Mouse (Mus musculus) fat pad, adult 2 months (tissue): ENCODE results near the gene Fgfr1op2.
"Not testable (repeated sequence)": the region's sequence is repeated elsewhere in the genome, so short reads cannot be mapped to it uniquely, and the experiment has no call there.

ENCODE experiments used
- DNase-seq: peaks from one replicate; pipeline ENCODE4 v3.0.0-alpha.2; 2011; ENCODE audit warnings: low read depth, low spot score; ENCODE audit errors: extremely low read depth

Fgfr1op2 gene

DNA sequence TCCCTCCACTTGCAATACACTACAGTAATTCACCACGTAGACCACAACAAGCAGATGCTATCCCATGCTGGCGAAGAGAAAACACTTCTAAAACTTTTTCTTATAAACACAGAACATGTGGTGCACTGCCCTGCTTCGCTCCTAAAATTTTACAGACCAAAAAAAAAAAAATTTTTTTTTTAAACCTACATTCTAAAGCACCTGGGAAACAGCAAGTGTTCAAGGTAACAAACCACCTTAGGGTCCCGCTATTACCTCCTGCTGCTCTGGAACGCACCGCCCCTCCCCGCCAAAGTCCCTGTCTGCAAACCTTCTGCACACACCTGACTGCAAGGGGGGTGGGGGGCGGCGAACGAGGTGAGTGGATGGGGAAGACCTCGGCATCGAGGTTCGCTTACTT lies at the start of gene Fgfr1op2:
TSS of gene Fgfr1op2 (plus strand) at position 301 of the 400 bp plus-strand sequence.
- DNase-seq: no peak

DNA sequence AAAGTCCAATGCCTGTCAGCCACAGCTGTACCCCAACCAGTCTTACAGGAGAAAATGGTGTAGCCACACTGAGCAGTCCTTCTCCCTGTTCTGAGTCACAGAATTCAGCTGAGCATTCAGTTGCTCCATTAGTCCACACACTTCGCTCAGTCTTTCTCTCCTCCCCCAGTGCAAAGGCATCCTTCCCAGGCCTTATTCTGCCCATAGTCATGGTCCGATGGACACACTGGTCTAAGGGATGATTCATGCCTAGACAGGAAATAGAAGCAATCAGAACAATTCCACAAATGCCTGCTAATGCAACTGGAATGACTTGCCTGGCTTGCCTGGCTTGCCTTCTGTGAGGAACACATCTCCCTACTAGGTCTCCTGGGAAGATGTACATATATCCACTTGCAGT lies 49.5 kb upstream of the Fgfr1op2 start:
- DNase-seq: no peak

DNA sequence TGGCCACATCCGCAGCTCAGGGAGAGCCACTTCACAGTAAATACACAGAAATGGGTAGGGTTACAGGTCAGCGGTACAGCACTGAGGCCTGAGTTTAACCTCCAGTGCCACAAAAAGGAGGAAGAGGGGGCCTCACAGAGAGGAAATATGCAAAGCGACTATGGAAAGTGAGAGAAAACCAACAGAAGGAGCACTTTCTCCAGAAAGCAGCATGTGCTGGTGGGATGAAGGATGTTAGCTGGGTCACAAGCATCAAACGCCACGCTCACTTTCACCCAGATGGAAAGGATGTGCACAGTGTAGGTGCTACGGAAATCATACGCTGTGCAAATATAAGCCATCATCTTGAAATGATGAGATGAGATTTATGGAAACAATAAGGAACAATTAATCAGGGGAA lies 46.6 kb upstream of the Fgfr1op2 start:
- no peak for DNase-seq

DNA sequence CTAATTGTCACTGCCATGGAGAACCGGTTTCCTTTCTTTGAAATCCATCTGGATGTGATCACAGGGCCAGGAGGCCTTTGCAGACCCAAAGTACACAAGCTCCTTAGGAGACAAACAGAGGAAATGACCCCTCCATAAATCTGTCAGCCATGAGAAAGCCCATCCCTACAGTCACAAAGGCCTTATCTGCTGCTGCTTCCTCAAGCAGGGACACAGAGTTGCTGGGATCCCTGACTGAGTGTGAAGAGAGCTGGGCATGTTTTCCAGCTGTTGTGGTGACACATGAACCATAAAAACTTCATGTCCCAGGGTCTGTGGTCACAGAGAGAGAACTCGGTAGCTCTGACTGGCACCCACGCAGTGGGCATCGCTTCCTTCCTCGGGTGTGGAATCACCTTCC lies 46.2 kb upstream of the Fgfr1op2 start:
- DNase-seq: no peak

DNA sequence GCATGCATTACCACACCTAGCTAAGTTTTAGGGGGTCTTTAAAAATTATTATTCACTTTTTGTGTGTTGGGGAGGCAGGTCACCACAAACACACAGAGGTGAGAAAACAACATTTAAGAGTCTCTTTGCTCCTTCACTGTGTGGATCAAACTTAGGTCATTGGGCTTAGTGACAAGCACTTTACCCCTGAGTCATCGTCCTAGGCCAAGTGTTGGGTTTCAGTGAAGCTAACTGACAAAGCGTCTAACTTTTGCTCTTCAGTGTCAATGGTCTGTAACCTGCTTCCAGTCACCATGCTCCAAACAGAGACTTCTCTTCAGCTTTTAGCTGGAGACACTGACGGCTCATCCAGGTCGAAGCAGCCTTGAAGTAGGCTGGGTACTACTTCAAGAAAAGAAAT lies 43.9 kb upstream of the Fgfr1op2 start:
- no peak for DNase-seq

DNA sequence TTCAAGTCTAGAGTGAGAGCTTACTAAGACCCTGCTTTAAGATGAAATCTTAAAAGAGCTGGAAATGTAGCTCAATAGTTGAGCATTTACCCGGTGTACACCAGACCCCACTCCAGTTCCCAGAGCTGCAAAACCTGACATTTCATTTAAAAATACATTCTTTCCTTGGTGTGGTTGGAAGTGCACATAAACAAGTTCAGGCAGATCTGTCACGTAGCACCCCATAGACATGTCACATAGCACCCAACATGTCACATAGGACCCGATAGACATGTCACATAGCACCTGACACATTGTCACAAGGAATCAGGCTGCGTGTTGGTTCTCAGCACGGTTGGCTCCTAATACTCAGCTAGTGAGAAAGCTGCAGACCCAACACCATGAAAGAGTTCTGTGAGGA lies 41.5 kb upstream of the Fgfr1op2 start:
- no peak for DNase-seq

DNA sequence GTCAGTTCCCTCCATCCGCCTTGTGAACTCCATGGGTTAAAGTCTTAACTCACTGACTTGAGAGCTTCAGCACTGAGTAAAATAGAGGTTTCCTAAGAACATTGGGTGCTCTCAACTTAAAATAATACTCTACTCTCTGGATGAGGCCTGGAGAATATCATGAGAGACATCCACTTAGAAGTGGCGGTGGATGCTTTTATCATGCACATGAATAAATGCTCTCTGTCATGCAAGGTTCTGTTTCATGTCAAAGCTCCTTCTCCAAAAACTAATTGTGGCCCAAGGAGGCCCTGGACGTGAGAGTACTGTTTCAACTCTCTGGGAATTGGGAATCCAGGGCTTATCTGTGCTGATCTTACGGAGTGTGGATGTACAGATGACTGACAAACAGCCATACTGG lies 39.9 kb upstream of the Fgfr1op2 start:
- no peak for DNase-seq

DNA sequence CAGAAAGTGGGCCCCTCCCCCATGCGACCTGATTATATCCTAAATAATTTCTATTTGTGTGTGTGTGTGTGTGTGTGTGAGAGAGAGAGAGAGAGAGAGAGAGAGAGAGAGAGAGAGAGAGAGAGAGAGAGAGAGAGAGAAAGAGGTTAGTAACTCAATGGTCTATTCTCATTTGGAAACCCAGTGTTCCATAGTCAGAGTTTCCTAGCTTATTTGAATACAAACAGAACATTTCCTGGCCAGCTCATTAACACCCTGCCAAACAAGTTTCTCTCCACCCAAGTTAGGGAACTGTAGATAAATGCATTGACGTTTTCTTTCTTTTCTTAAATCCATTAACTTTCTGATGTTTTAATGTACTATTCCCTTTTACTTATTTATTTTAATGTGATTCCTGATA lies 38.9 kb upstream of the Fgfr1op2 start:
- DNase-seq: no peak

DNA sequence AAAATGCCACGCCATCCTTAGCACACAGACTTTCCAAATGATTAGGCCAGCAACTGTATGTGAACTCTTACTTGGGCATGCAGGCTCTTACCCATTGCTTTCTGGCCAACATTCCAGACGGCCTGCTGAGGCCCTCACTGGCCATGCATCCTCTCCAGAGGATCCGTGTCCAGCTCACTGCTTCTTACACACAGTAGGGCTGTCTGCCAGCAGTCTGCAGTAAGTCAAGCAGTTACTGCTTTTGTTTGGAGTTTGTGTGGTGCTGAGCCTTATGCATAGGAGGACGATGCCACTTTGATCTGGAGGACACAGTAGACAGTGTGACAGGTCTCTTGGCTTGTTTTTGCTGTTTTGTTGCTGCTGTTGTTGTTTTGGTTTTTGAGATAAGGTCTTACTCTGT lies 38.3 kb upstream of the Fgfr1op2 start:
- no peak for DNase-seq

DNA sequence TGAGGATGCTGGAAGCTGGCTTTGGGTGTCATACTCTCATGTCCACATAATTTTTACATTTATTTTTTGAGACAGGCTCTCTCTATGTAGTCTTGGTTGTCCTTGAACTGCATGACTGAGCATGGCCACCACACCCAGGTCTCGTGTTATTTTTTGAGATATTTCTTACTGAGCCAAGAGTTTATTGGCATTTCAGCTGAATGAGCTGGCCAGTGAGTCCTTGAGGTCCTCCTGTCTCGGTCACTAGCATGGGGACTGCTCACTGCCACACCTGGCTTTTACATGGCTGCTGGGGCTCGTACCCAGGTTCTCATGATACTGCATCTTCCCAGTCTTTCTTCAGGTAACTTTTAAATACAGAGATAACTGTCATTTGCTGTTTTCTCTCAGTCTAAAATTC lies 36.6 kb upstream of the Fgfr1op2 start:
- no peak for DNase-seq

DNA sequence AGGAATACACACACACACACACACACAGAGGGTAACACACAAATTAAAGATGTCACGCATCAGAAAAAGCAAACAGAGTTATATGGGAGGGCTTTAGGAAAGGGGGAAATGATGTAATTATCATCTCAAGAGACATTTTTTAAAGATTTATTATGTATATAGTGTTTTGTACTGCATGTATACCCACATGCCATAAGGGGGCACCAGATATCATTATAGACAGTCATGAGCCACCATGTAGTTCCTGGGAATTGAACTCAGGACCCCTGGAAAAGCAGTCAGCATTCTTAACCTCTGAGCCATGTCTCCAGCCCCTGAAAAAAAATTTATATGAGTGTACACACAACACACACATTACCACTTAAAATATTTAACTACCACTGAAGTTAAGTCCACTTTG lies 32.4 kb upstream of the Fgfr1op2 start:
- no peak for DNase-seq

DNA sequence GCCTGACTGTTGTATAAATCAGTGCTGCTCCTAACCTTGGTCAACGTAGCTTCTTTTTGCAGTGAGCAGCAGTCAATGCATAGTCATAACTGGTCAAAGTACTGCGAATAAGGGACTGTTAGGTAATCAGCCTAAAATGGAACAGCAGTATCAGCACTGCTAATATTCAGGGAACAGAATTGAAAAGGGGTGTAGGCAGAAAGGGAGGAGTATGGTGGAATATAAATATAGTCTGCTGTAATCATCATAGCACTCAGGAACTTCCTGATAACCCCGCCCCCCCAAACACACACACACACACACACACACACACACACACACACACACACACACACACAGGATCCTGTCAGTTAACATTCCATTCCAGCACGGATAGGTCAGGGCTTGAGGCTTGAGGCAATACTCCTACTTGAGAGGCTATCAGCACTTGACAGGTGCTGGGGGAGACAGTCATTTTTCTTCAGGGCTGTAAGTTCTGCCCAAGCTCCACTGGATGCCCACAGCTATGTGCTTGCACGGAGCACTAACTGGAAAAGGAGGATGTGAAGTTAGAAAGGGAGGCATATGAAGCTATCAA lies 31.6 kb upstream of the Fgfr1op2 start:
- DNase-seq: no peak

DNA sequence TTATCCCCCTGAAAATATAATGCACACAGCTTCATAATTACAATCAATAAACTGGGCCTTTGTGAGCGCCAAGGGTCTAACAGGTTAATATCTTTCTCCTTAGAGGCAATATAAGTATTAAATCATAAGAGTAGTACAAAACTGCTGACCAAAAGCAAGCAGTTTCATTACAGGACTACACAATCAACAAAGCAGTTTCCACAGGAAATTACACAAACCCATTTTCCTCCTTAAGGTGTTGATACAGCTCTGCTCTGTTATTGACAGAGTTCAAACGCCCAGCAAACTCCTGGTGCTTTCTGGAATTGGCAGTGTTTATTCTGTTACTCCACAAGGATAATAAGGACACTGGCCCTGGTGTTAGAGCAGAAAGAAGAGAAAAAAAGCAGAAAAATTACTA lies 26.6 kb upstream of the Fgfr1op2 start:
- no peak for DNase-seq

DNA sequence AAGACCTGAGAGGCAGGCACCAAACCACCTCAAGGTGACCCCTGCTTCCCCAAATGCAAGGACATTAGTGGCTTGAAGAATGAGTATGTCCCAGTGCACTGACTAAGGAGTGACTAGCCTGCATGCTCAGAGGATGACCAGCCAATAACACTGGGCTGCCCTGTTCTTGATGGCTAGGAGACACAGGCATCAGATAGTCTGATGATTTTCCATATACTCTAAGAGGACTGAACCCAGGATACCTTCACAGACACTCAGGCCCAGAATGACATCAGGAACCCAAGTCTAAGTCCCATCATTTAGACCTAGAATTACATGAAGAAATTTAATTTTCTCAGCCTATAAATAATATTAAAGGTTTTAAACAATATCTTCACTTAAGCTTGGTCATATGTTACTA lies 25.7 kb upstream of the Fgfr1op2 start:
- no peak for DNase-seq

DNA sequence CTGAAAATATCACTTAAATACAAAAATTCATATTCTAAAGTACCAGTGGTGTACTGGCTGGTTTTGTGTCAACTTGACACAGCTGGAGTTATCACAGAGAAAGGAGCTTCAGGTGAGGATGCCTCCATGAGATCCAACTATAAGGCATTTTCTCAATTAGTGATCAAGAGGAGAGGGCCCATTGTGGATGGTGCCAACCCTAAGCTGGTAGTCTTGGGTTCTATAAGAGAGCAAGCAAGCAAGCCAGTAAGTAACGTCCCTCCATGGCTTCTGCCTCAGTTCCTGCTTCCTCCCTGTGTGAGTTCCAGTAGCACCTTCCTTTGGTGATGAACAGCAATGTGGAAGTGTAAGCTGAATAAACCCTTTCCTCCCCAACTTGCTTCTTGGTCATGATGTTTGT lies 14.5 kb upstream of the Fgfr1op2 start:
- not testable (repeated sequence) for DNase-seq

DNA sequence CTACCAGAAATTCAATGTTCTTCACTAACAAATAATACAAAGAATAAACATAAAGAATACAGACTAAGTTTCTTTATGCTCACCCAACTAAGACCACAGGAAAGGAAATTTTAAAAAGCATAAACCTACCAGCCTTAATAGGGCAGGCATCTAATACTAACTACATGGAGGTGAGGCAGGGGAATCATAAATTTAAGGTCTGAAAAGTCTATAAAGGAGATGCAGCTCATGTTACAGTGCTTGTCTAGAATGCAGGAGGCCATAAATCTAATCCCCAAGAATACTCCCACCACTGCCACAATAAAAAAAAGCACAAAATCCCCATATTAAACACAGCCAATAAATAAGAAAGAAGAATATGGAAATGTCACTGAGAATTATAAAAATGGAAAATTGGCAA lies 4.9 kb upstream of the Fgfr1op2 start:
- DNase-seq: no peak

DNA sequence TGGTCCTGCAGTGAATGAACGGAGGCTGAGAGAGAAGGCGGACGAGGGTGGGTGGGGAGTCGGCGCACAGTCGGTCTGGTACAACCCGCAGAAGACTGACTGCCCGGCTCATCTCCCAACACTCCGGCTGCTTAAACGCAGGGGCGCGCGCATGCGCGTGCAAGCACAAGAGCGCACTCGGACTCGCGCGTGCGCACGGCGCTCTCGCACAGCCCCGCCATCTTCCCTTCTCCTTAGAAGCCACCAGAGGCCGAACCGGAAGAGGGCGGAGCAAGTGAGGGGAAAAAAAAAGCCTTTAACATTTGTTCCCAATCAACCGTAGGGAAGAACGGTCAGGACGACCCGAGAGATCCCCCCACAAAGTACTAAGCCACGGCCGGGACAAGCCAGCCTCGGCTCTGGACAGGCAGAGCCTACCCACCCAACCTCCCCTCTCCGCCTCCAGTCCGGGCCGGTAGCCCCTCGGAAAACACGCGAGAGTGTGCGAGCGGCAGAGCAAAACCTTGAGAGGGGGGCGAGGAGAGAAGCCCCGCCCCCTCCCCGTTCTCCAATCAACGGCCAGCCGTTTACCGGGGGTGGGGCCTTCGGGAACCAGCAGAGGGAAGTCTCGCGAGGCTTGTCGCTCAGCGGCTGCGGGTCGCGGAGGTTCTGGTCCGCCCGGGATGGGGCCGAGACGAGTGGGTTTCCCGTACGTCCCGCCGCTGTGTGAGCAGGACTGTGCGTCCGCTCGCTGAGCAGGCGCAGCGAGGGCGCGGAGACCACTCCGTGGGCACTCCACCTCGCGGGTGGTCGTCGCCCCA lies 507 bp downstream of the Fgfr1op2 start, which contains the start of gene Ints13:
TSS of gene Ints13 (minus strand) at position 526 of the 800 bp plus-strand sequence.
- peak; percentile 78 for DNase-seq

DNA sequence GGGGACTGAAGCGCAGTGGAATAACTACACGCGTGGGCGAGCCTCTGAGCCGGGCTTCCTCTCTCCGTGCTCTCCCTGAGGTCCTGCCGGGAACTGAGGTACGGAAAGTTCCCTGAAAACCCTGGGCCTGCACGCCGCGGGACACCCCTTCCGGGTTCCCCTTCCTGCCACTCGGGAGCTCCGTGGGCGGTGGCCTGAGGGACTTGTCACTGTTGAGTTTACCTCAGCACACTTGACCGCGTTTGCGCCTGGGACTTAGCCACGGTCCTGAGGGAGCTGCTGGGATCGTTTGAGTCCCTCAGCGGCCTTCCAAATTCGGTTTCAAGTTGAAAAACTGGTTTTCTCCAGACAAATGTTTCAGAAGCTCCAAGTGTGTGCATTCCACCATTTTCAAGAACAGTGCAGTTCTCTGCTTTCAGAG lies 1.1 kb downstream of the Fgfr1op2 start:
- no peak for DNase-seq

DNA sequence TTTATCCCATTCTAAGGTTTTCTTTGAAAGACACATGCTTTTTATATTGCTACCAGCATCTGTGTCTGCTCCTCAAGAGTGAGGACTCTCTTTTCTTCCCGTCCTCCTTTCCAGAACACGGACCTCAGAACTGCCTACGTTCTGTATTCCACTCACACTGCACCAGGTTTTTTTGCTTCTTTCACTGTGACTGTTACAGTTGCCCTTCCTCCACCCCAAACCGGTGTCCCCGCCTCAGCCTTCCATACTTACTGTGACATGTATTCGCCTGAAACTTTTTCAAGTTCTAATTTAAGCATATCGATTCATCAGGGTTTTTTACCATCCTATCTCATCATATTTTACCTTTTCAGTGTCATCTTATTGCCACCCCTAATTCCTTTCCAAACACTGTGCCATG lies 1.6 kb downstream of the Fgfr1op2 start:
- no peak for DNase-seq

DNA sequence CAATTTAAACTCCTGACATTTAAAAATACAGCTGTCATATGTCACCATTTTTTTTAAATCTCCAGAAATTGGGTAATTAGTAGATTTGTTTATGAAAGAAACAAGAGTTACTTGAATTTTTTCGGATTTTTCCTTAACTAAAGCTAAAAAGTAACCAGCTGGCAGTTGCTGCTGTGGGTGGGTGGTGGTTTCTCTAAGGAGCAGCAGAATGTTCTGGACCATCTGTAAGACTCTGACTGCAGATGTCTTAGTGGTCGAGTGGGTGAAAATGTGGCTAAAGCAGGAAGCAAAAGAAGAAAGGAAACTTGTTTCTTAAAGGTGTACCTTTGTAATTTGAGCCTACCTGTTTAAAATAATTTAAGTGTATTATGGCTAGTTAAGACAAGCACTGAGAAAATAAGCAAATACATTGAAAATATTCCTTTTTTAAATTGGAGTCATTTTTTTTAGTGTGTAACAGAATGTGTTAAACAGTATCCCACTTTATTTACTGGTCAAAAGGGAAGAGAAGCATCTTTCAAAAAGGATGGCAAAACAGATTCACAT lies 3.5 kb downstream of the Fgfr1op2 start:
- no peak for DNase-seq

DNA sequence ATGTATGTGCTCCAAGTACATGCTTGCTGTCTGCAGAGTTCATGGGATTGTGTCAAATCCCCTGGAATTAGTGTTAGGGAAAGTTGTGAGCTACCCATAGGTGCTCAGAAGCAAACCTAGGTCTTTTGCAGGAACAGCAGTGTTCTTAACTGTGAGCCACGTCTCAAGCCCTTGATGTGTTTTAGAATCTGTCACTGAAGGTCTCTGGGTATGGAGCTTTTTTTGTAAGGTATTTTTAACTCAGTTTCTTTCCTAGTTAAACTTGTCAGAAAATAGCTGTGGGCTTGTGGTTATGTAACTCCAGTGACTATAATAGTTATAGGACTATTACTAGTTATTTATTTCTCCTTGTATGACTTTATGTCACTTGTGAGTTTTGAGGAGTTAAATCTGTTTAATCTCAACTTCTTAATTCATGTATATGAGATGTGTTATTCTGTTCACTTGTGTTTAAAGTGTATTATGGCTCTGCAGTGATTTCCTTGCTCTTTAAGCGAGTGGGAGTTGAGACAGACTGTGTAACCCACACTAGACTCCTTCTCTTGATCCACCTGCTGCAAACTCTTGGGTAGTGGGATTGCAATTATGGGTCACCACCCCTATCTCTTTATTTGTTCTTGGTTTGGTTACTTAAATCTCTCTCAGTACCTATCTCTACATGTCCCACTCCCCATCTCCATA lies 6.5 kb downstream of the Fgfr1op2 start:
- no peak for DNase-seq

DNA sequence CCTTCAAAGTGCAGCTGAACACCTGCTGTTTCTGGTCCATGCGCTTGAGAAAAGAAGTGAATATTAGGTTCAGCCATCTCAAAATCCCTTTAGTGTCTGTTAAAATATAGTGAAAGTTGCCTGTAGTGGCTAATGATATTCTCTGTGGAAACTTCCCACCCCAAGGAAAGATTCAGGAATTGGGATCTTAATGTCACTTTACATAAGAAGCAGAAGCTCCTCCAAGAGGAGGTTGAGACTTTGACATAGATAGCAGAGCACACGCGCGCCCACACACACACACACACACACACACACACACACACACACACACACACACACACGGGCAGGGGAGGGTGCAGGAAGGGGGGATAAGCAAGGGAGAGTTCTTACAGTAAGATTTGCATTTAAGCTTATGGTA lies 8.1 kb downstream of the Fgfr1op2 start:
- no peak for DNase-seq
